Mouse (Mus musculus) olfactory bulb, adult 2 months (tissue): ENCODE measurements around the gene Gm10392. TPM values are rescaled to one million over a fixed set of nuclear protein-coding genes. Genes with fewer than 3 reads are reported as not detected.

Source experiments
- H3K27ac ChIP-seq: fragments of 200-500 bp; 2 replicates; pipeline ENCODE4 v1.5.1; 2012; ENCODE audit warnings: low read depth, low read length; ENCODE audit not compliant: insufficient read depth
- H3K4me1 ChIP-seq: fragments of 200-500 bp; 2 replicates; pipeline ENCODE4 v1.6.1; 2012; ENCODE audit warnings: low read length; ENCODE audit not compliant: control insufficient read depth, insufficient read depth
- H3K4me3 ChIP-seq: fragments of 200-500 bp; 2 replicates; pipeline ENCODE4 v1.5.1; 2012; ENCODE audit warnings: mild to moderate bottlenecking, low read depth, low read length, moderate library complexity; ENCODE audit not compliant: insufficient read depth
- CTCF ChIP-seq: fragments of 200-500 bp; IDR thresholded peaks from 2 replicates; pipeline ENCODE4 v1.5.1; 2012; ENCODE audit warnings: low read depth, mild to moderate bottlenecking, low read length, moderate library complexity; ENCODE audit not compliant: insufficient read depth
- POLR2A ChIP-seq: fragments of 200-500 bp; IDR thresholded peaks from 2 replicates; pipeline ENCODE4 v1.6.1; 2012; ENCODE audit warnings: mild to moderate bottlenecking, low read depth, low read length, moderate library complexity; ENCODE audit not compliant: insufficient read depth
- WGBS: fragments of 180-500 bp; shearing (Covaris S2); methylation state at CpG from one replicate; pipeline ENCODE4 v1.1.7; 2018; 5-methylcytosine and 5-hydroxymethylcytosine counted together
- polyA plus RNA-seq: library from polyadenylated mRNA; stranded (reverse); fragments of >200 nt; gene quantifications from 2 replicates; pipeline ENCODE4 v1.2.4, GENCODE M21; 2012; ENCODE audit warnings: low replicate concordance; ENCODE audit not compliant: missing spikeins, insufficient read depth, insufficient read length

Gm10392 gene
- polyA plus RNA-seq, 1 experiment: not detected

- 70% methylated on average over 6 of the region's 6 CpGs for WGBS
- Histone ChIP-seq H3K4me3 (no peak overlapping the region), H3K4me1 (peaks cover 52% of the 10 kb centered on the region), H3K27ac (no peak overlapping the region)
- TF ChIP-seq CTCF (no peak), POLR2A (no peak)
Measured at GRCm38 (mm10) chr11:77494782-77495181, 24.2 kb downstream of the Gm10392 start.

- peak overlapping the region; percentile 27; the same call in 1 of the 2 replicates for H3K27ac ChIP-seq
- H3K4me1 ChIP-seq: peaks cover 52% of the 10 kb centered on the region
- TF ChIP-seq CTCF (no peak), POLR2A (no peak)
- 17% methylated on average over 4 of the region's 4 CpGs for WGBS
- H3K4me3 ChIP-seq: peak overlapping the region; percentile 89
Measured at GRCm38 (mm10) chr11:77494344-77494676, 24.7 kb downstream of the Gm10392 start.

GRCm38 (mm10) chr11:77493512-77494343 lies 25.3 kb downstream of the Gm10392 start, which contains the start of gene Git1:
TSS of gene Git1 (plus strand) at chr11:77493562.
- peaks cover 52% of the 10 kb centered on the region for H3K4me1 ChIP-seq
- 2% methylated on average over 71 of the region's 74 CpGs for WGBS
- TF ChIP-seq POLR2A (no peak), CTCF (no peak)
- H3K27ac ChIP-seq: peak within 1 kb of the TSS; percentile 96
- peak within 1 kb of the TSS; percentile 89 for H3K4me3 ChIP-seq

- TF ChIP-seq POLR2A (peak; percentile 77), CTCF (peak; percentile 26; the same call in 1 of the 2 replicates)
- Histone ChIP-seq H3K27ac (peak overlapping the region; percentile 96), H3K4me1 (peaks cover 53% of the 10 kb centered on the region)
Measured at GRCm38 (mm10) chr11:77492911-77493332, 26.1 kb downstream of the Gm10392 start.

GRCm38 (mm10) chr11:77492311-77492871 lies 26.6 kb downstream of the Gm10392 start:
- TF ChIP-seq POLR2A: no peak
- TF ChIP-seq CTCF: no peak

More at GRCm38 (mm10) chr11:77492911-77493332, 26.1 kb downstream of the Gm10392 start:
- peak overlapping the region; percentile 89 for H3K4me3 ChIP-seq
- 2% methylated on average over 32 of the region's 32 CpGs for WGBS

GRCm38 (mm10) chr11:77491502-77492291 lies 27.3 kb downstream of the Gm10392 start:
- H3K4me3 ChIP-seq: peak overlapping the region; percentile 89
- WGBS: under 1% methylated on average over 23 of the region's 23 CpGs
- peak overlapping the region; percentile 91 for H3K27ac ChIP-seq
- TF ChIP-seq POLR2A: no peak
- TF ChIP-seq CTCF: no peak
- peaks cover 50% of the 10 kb centered on the region for H3K4me1 ChIP-seq

More at GRCm38 (mm10) chr11:77492311-77492871, 26.6 kb downstream of the Gm10392 start:
- H3K27ac ChIP-seq: peak overlapping the region; percentile 96
- under 1% methylated on average over 18 of the region's 18 CpGs for WGBS
- peaks cover 50% of the 10 kb centered on the region for H3K4me1 ChIP-seq
- peak overlapping the region; percentile 89 for H3K4me3 ChIP-seq

- peaks cover 52% of the 10 kb centered on the region for H3K4me1 ChIP-seq
- peak overlapping the region; percentile 91 for H3K27ac ChIP-seq
- TF ChIP-seq POLR2A (no peak), CTCF (peak; percentile 96)
- peak overlapping the region; percentile 89 for H3K4me3 ChIP-seq
- 1% methylated on average over 13 of the region's 13 CpGs for WGBS
Measured at GRCm38 (mm10) chr11:77491123-77491501, 27.9 kb downstream of the Gm10392 start.

- 47% methylated on average over 6 of the region's 6 CpGs for WGBS
- Histone ChIP-seq H3K4me3 (no peak overlapping the region), H3K4me1 (peaks cover 56% of the 10 kb centered on the region), H3K27ac (peak overlapping the region; percentile 74; the same call in 1 of the 2 replicates)
- TF ChIP-seq CTCF: no peak
- no peak for TF ChIP-seq POLR2A
Measured at GRCm38 (mm10) chr11:77490451-77490850, 28.5 kb downstream of the Gm10392 start.
